Mouse (Mus musculus): ENCODE data around the gene Kcnj14. TPM values are rescaled to one million over a fixed set of nuclear protein-coding genes. Genes with fewer than 3 reads are reported as not detected.

Kcnj14 gene
- polyA plus RNA-seq, 1 experiment from 2014 or later, result 1.2 TPM

- no peaks in the 10 kb centered on the region for H3K4me1 ChIP-seq (ENCODE audit: control insufficient read depth, insufficient read depth, low read length)
- H3K9me3 ChIP-seq (ENCODE audit: control insufficient read depth, low read length), result no peaks in the 10 kb centered on the region
- no peak overlapping the region for H3K4me2 ChIP-seq (replicated peaks; ENCODE audit: low read depth, low read length)
- 66% methylated on average over 5 of the region's 5 CpGs for WGBS
- peaks cover 49% of the 10 kb centered on the region for H3K36me3 ChIP-seq (ENCODE audit: control insufficient read depth, insufficient read depth, low read length)
- no peak overlapping the region for H3K27ac ChIP-seq (ENCODE audit: low read depth, low read length)
- no peak overlapping the region for H3K4me3 ChIP-seq (ENCODE audit: low read length)
- H3K9ac ChIP-seq (ENCODE audit: low read depth, low read length), result no peak overlapping the region
- no peak for ATAC-seq (ENCODE audit: low FRiP score, low TSS enrichment)
- no peaks in the 10 kb centered on the region for H3K27me3 ChIP-seq (ENCODE audit: control insufficient read depth, insufficient read depth, low read length)
Observed at GRCm38 (mm10) chr7:45805941-45806340, 18.6 kb downstream of the Kcnj14 start.

- Histone ChIP-seq H3K36me3 (ENCODE audit: control insufficient read depth, insufficient read depth, low read length) (peaks cover 15% of the 10 kb centered on the region), H3K27me3 (ENCODE audit: control insufficient read depth, insufficient read depth, low read length) (peaks cover 9% of the 10 kb centered on the region; the same call in 1 of the 2 replicates), H3K9ac (ENCODE audit: low read depth, low read length) (no peak overlapping the region), H3K4me2 (replicated peaks; ENCODE audit: low read depth, low read length) (no peak overlapping the region), H3K4me1 (ENCODE audit: control insufficient read depth, insufficient read depth, low read length) (peaks cover 11% of the 10 kb centered on the region; the same call in 1 of the 2 replicates), H3K4me3 (ENCODE audit: low read length) (no peak overlapping the region), H3K9me3 (ENCODE audit: control insufficient read depth, low read length) (no peaks in the 10 kb centered on the region), H3K27ac (ENCODE audit: low read depth, low read length) (no peak overlapping the region)
- WGBS, result 95% methylated on average over 6 of the region's 6 CpGs
- ATAC-seq (ENCODE audit: low FRiP score, low TSS enrichment), result no peak
Observed at GRCm38 (mm10) chr7:45802551-45802950, 22.0 kb downstream of the Kcnj14 start.

- H3K9ac ChIP-seq (ENCODE audit: low read depth, low read length), result no peak overlapping the region
- H3K36me3 ChIP-seq (ENCODE audit: control insufficient read depth, insufficient read depth, low read length), result 0 out of 2 replicates have a peak, but pooled peaks cover 5% of the 10 kb centered on the region
- no peak overlapping the region for H3K27ac ChIP-seq (ENCODE audit: low read depth, low read length)
- H3K4me1 ChIP-seq (ENCODE audit: control insufficient read depth, insufficient read depth, low read length), result peaks cover 14% of the 10 kb centered on the region; the same call in 1 of the 2 replicates
- ATAC-seq (ENCODE audit: low FRiP score, low TSS enrichment), result peak; percentile 40
- peak overlapping the region; percentile 39; the same call in 1 of the 2 replicates for H3K4me2 ChIP-seq (replicated peaks; ENCODE audit: low read depth, low read length)
- H3K27me3 ChIP-seq (ENCODE audit: control insufficient read depth, insufficient read depth, low read length), result peaks cover 11% of the 10 kb centered on the region; the same call in 1 of the 2 replicates
- no peaks in the 10 kb centered on the region for H3K9me3 ChIP-seq (ENCODE audit: control insufficient read depth, low read length)
- WGBS, result 4% methylated on average over 12 of the region's 12 CpGs
- 0 out of 2 replicates have a peak overlapping the region, but pooled peaks have one; percentile 1 for H3K4me3 ChIP-seq (ENCODE audit: low read length)
Observed at GRCm38 (mm10) chr7:45801348-45801747, 23.2 kb downstream of the Kcnj14 start.

DNA sequence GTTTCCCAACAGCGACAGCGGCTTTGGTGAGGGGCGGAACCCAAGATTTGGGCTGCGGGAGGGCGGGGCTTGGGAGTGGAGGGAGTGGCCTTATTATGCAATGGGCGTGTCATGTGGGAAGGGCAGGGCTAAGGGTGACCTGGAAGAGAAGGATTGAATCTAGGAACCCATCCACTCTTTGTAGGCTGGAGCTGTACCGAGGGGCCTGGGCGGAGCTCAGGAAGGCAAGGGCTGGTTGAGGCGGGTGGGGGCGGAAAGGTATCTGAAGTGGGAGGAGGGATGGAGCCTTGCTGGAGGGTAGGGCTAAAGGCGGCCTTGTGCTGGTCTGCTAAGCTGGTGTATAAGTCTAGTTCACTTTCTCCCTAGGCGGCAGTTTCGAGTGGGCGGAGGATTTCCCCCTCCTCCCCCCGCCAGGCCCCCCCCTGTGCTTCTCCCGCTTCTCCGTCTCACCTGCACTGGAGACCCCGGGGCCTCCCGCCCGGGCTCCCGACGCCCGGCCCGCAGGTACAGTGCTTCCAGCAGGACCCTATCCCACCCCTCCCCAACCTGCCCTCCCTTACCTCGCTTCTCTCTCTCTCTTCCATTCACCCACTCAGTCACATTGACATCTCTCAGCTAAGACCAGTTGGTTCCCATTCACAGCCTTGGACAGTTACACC is 23.9 kb downstream of the Kcnj14 start:
- Histone ChIP-seq H3K4me1 (ENCODE audit: control insufficient read depth, insufficient read depth, low read length) (peaks cover 14% of the 10 kb centered on the region; the same call in 1 of the 2 replicates), H3K4me2 (replicated peaks; ENCODE audit: low read depth, low read length) (peak overlapping the region; percentile 39), H3K9me3 (ENCODE audit: control insufficient read depth, low read length) (no peaks in the 10 kb centered on the region), H3K4me3 (ENCODE audit: low read length) (peak overlapping the region; percentile 14; the same call in 1 of the 2 replicates), H3K36me3 (ENCODE audit: control insufficient read depth, insufficient read depth, low read length) (peaks cover 5% of the 10 kb centered on the region; the same call in 1 of the 2 replicates), H3K9ac (ENCODE audit: low read depth, low read length) (no peak overlapping the region), H3K27ac (ENCODE audit: low read depth, low read length) (no peak overlapping the region), H3K27me3 (ENCODE audit: control insufficient read depth, insufficient read depth, low read length) (peaks cover 11% of the 10 kb centered on the region; the same call in 1 of the 2 replicates)
- ATAC-seq (ENCODE audit: low FRiP score, low TSS enrichment), result peak; percentile 42
- WGBS, result 17% methylated on average over 20 of the region's 25 CpGs

DNA sequence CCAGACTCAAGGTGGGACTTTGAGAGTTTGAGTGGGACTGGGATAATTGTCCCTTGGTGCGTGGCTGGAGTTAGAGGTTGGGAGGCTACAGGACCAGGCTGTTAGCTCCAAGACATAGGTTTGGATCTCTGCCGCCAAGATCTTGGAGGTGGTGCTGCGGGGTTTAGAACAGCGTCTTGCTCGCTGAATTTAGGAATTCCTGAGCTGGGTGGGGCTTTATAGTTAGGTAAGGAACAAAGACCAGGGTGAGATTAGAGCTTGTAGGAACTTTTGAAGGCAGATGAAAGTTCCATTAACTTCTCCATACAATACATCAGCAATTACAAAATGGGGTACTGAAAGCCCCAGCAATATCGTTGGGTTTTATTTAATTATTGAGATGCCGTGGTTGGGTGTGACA is 24.6 kb downstream of the Kcnj14 start:
- Histone ChIP-seq H3K9me3 (ENCODE audit: control insufficient read depth, low read length) (no peaks in the 10 kb centered on the region), H3K4me3 (ENCODE audit: low read length) (peak overlapping the region; percentile 14; the same call in 1 of the 2 replicates), H3K27ac (ENCODE audit: low read depth, low read length) (no peak overlapping the region), H3K9ac (ENCODE audit: low read depth, low read length) (no peak overlapping the region), H3K36me3 (ENCODE audit: control insufficient read depth, insufficient read depth, low read length) (peaks cover 5% of the 10 kb centered on the region), H3K4me1 (ENCODE audit: control insufficient read depth, insufficient read depth, low read length) (peaks cover 14% of the 10 kb centered on the region; the same call in 1 of the 2 replicates), H3K4me2 (replicated peaks; ENCODE audit: low read depth, low read length) (peak overlapping the region; percentile 39), H3K27me3 (ENCODE audit: control insufficient read depth, insufficient read depth, low read length) (peaks cover 14% of the 10 kb centered on the region; the same call in 1 of the 2 replicates)
- 37% methylated on average over 7 of the region's 7 CpGs for WGBS
- ATAC-seq (ENCODE audit: low FRiP score, low TSS enrichment), result no peak

DNA sequence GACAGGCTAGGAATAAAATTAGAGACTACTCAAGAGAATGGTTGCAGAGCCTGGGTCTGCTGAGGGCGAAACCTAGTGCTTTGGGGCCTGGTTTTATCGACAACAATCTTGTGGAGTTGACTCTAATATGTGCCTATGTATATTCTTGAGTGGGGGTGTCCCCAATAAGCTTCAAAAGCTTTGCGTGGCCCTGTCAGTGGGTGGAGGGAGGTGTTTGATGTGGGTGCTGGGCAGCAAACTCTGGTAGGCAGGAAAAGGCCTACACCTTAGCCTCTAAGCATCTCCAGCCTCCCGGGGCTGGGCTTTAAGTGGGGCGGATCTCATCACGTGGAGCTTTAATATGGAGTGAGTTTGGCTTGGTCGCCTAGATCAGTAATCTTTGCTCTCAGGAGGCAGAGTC is 25.7 kb downstream of the Kcnj14 start:
- Histone ChIP-seq H3K27ac (ENCODE audit: low read depth, low read length) (no peak overlapping the region), H3K9me3 (ENCODE audit: control insufficient read depth, low read length) (no peaks in the 10 kb centered on the region), H3K36me3 (ENCODE audit: control insufficient read depth, insufficient read depth, low read length) (peaks cover 5% of the 10 kb centered on the region), H3K4me3 (ENCODE audit: low read length) (peak overlapping the region; percentile 50; the same call in 1 of the 2 replicates), H3K9ac (ENCODE audit: low read depth, low read length) (no peak overlapping the region), H3K4me1 (ENCODE audit: control insufficient read depth, insufficient read depth, low read length) (peaks cover 14% of the 10 kb centered on the region; the same call in 1 of the 2 replicates), H3K27me3 (ENCODE audit: control insufficient read depth, insufficient read depth, low read length) (peaks cover 15% of the 10 kb centered on the region; the same call in 1 of the 2 replicates), H3K4me2 (replicated peaks; ENCODE audit: low read depth, low read length) (peak overlapping the region; percentile 95)
- ATAC-seq (ENCODE audit: low FRiP score, low TSS enrichment), result no peak
- 58% methylated on average over 7 of the region's 7 CpGs for WGBS

DNA sequence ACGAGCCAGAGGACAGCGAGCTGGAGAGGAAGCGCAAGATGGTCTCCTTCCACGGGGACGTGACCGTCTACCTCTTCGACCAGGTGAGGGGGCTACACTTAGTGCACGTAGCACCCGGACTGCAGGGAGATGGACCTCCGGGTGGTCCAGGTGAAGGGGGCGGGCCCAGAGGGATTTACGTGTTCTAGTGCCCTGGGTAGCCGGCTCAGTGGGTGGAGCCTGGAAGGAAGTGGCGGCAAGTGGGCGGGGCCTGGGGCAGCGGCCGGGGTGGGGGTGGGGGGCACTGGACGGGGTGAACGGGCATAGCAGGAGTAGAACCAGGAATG is 26.1 kb downstream of the Kcnj14 start:
- Histone ChIP-seq H3K4me2 (replicated peaks; ENCODE audit: low read depth, low read length) (peak overlapping the region; percentile 95), H3K36me3 (ENCODE audit: control insufficient read depth, insufficient read depth, low read length) (peaks cover 10% of the 10 kb centered on the region), H3K4me1 (ENCODE audit: control insufficient read depth, insufficient read depth, low read length) (peaks cover 14% of the 10 kb centered on the region; the same call in 1 of the 2 replicates), H3K27me3 (ENCODE audit: control insufficient read depth, insufficient read depth, low read length) (peaks cover 15% of the 10 kb centered on the region; the same call in 1 of the 2 replicates), H3K9me3 (ENCODE audit: control insufficient read depth, low read length) (no peaks in the 10 kb centered on the region), H3K27ac (ENCODE audit: low read depth, low read length) (no peak overlapping the region), H3K9ac (ENCODE audit: low read depth, low read length) (peak overlapping the region; percentile 70), H3K4me3 (ENCODE audit: low read length) (peak overlapping the region; percentile 50)
- 0 out of 2 replicates have a peak, but pooled peaks have one; percentile 14 for ATAC-seq (ENCODE audit: low FRiP score, low TSS enrichment)
- WGBS, result 5% methylated on average over 18 of the region's 19 CpGs

GRCm38 (mm10) chr7:45797661-45798510 is 26.7 kb downstream of the Kcnj14 start:
- H3K9me3 ChIP-seq (ENCODE audit: control insufficient read depth, low read length), result no peaks in the 10 kb centered on the region
- H3K4me3 ChIP-seq (ENCODE audit: low read length), result peak overlapping the region; percentile 50
- H3K4me1 ChIP-seq (ENCODE audit: control insufficient read depth, insufficient read depth, low read length), result peaks cover 14% of the 10 kb centered on the region; the same call in 1 of the 2 replicates
- 0 out of 2 replicates have a peak, but pooled peaks have one; percentile 20 for ATAC-seq (ENCODE audit: low FRiP score, low TSS enrichment)
- H3K27ac ChIP-seq (ENCODE audit: low read depth, low read length), result no peak overlapping the region
- peaks cover 15% of the 10 kb centered on the region; the same call in 1 of the 2 replicates for H3K27me3 ChIP-seq (ENCODE audit: control insufficient read depth, insufficient read depth, low read length)
- H3K4me2 ChIP-seq (replicated peaks; ENCODE audit: low read depth, low read length), result peak overlapping the region; percentile 95
- H3K9ac ChIP-seq (ENCODE audit: low read depth, low read length), result peak overlapping the region; percentile 70
- H3K36me3 ChIP-seq (ENCODE audit: control insufficient read depth, insufficient read depth, low read length), result peaks cover 11% of the 10 kb centered on the region
- under 1% methylated on average over 54 of the region's 60 CpGs for WGBS
